Mouse (Mus musculus) cerebellum, adult (tissue): ENCODE results near the gene Olfr1316.

ENCODE experiments used
- ATAC-seq: cut with Nextera tagmentation; 2 replicates; pipeline ENCODE4 v1.9.2; 2017; ENCODE audit warnings: mild to moderate bottlenecking, moderate library complexity, mixed read lengths; ENCODE audit not compliant: insufficient number of reproducible peaks, low FRiP score, low TSS enrichment

Olfr1316 gene

GRCm38 (mm10) chr2:112134877-112135276, at the start of gene Olfr1316:
Olfr1316 (minus strand) TSS chr2:112134977.
- ATAC-seq: no peak

- ATAC-seq: no peak
These were observed 19.1 kb upstream of the Olfr1316 start, which contains the start of gene Olfr1318 for GRCm38 (mm10) chr2:112153898-112154297. Olfr1318 (plus strand) TSS chr2:112154198.

- no peak for ATAC-seq
These were observed 5.3 kb upstream of the Olfr1316 start, which contains the start of gene Olfr1317 for GRCm38 (mm10) chr2:112140029-112140428. Olfr1317 (plus strand) TSS chr2:112140329.

- no peak for ATAC-seq
These were observed 19.4 kb downstream of the Olfr1316 start, which contains the start of gene Olfr1315-ps1 for GRCm38 (mm10) chr2:112115340-112115739. Olfr1315-ps1 (minus strand) TSS chr2:112115440.

- ATAC-seq: no peak
These were observed 38.1 kb downstream of the Olfr1316 start, which contains the start of gene Olfr1314 for GRCm38 (mm10) chr2:112096681-112097080. Olfr1314 (minus strand) TSS chr2:112096781.

GRCm38 (mm10) chr2:112077743-112078142, 57.0 kb downstream of the Olfr1316 start, which contains the start of gene Olfr1313:
Olfr1313 (minus strand) TSS chr2:112077843.
- ATAC-seq: no peak
